Mouse (Mus musculus) C3H10T1/2 (cell line): ENCODE measurements around the gene Lilrb4a. TPM values are rescaled to one million over a fixed set of nuclear protein-coding genes. Genes with fewer than 3 reads are reported as not detected.

ENCODE experiments used
- polyA plus RNA-seq, 2 experiments: library from polyadenylated mRNA; unstranded; fragments of >200 nt; fragmentation: generic; extraction: Trizol; gene quantifications; one replicate each; pipeline ENCODE4 v1.2.1; 2012; ENCODE audit warnings: missing spikeins in 2 of 2

Gene Lilrb4a
- polyA plus RNA-seq, result not detected

DNA sequence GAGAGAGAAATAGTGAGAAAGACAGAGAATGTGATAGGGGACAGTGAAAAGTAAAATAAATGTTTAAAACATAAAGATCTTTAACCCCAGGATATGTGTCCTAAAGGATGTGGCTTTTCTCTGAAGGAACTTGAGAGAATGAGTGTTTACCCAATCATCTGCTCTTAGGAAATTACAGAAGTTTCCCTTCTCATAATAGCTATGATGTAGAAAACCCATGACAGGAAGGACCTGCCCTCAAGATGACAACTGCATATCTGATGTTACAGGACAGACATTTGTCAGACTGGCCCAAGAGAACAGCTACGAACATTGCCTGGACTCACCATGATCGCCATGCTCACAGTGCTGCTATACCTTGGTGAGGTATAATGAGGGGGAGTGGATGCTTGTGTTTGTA, at the start of gene Lilrb4a:
TSS of gene Lilrb4a (plus strand) at position 266 of the 400 bp plus-strand sequence.

DNA sequence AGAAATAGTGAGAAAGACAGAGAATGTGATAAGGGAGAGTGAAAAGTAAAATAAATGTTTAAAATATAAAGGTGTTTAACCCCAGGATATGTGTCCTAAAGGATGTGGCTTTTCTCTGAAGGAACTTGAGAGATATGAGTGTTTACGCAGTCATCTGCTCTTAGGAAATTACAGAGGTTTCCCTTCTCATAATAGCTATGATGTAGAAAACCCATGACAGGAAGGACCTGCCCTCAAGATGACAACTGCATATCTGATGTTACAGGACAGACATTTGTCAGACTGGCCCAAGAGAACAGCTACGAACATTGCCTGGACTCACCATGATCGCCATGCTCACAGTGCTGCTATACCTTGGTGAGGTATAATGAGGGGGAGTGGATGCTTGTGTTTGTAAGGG, 10.4 kb upstream of the Lilrb4a start, which contains the start of the genes Gm49339 and Lilr4b:
TSS of gene Gm49339 (plus strand) at position 216 of the 400 bp plus-strand sequence.
TSS of gene Lilr4b (plus strand) at position 236 of the 400 bp plus-strand sequence.

Other genes with a start within 250 kb of the Lilrb4a start
- not detected for gene Gm49339, start 10.3 kb upstream of the Lilrb4a start, polyA plus RNA-seq
- not detected for gene Lilr4b, start 10.3 kb upstream of the Lilrb4a start, polyA plus RNA-seq
- gene Fam162b, start 99.6 kb downstream of the Lilrb4a start, polyA plus RNA-seq, result not detected
- gene Gprc6a, start 140.5 kb downstream of the Lilrb4a start, polyA plus RNA-seq, result not detected
- gene Rfx6, start 186.8 kb downstream of the Lilrb4a start, polyA plus RNA-seq, result not detected